Mouse (Mus musculus) cerebellum, adult 2 months (tissue): Measurements from ENCODE around the gene Sf3b5. TPM values are rescaled to one million over a fixed set of nuclear protein-coding genes. Genes with fewer than 3 reads are reported as not detected.
A peak's percentile ranks its signal among the peaks of the same experiment; 100 is the strongest.

Experiments used
- DNase-seq, 2 experiments: peaks; one replicate each; pipeline ENCODE4 v3.0.0; 2021
- H3K27ac ChIP-seq: fragments of 200-500 bp; 2 replicates; pipeline ENCODE4 v1.5.1; 2012; ENCODE audit warnings: low read length, control low read depth, inconsistent platforms; ENCODE audit not compliant: insufficient read depth
- H3K27me3 ChIP-seq: fragments of 200-500 bp; 2 replicates; pipeline ENCODE4 v1.6.1; 2012; ENCODE audit warnings: inconsistent platforms, mild to moderate bottlenecking, low read length, moderate library complexity; ENCODE audit not compliant: control insufficient read depth, insufficient read depth
- H3K4me1 ChIP-seq: fragments of 200-500 bp; 2 replicates; pipeline ENCODE4 v1.6.1; 2011; ENCODE audit warnings: low read length; ENCODE audit not compliant: control insufficient read depth, insufficient read depth
- H3K4me3 ChIP-seq: fragments of 200-500 bp; replicated peaks from 2 replicates; pipeline ENCODE3; 2011; ENCODE audit warnings: mild to moderate bottlenecking, low read depth, low read length, control low read depth; ENCODE audit not compliant: insufficient read depth
- CTCF ChIP-seq: fragments of 200-500 bp; IDR thresholded peaks from 2 replicates; pipeline ENCODE4 v1.5.1; 2011; ENCODE audit warnings: low read depth, mild to moderate bottlenecking, control low read depth, low read length, moderate library complexity, borderline replicate concordance; ENCODE audit not compliant: insufficient read depth
- POLR2A ChIP-seq: fragments of 200-500 bp; IDR thresholded peaks from 2 replicates; pipeline ENCODE4 v1.6.1; 2011; ENCODE audit warnings: low read length, control low read depth, borderline replicate concordance; ENCODE audit not compliant: insufficient read depth
- WGBS: fragments of 180-500 bp; shearing (Covaris S2); methylation state at CpG from one replicate; pipeline ENCODE4 v1.1.7; 2018; 5-methylcytosine and 5-hydroxymethylcytosine counted together
- polyA plus RNA-seq: library from polyadenylated mRNA; depleted of rRNA; stranded (reverse); fragments of >200 nt; gene quantifications from 2 replicates; pipeline ENCODE4 v1.2.3, GENCODE M21; 2012; rRNA removed

Sf3b5 gene
- 19.1 and 21.2 TPM in 2 replicates for polyA plus RNA-seq

- Histone ChIP-seq H3K27ac (no peak within 1 kb of the TSS), H3K27me3 (no peaks in the 10 kb centered on the region), H3K4me3 (no peak within 1 kb of the TSS), H3K4me1 (peaks cover 3% of the 10 kb centered on the region; the same call in 1 of the 2 replicates)
- 87% methylated on average over 3 of the region's 3 CpGs for WGBS
- no peak for DNase-seq
- TF ChIP-seq POLR2A (no peak), CTCF (no peak)
Measured at GRCm38 (mm10) chr10:13005043-13005442, at the start of gene Sf3b5. Sf3b5 (plus strand) TSS chr10:13005343.

GRCm38 (mm10) chr10:12955831-12956230 is 49.3 kb upstream of the Sf3b5 start:
- no peak overlapping the region for H3K27ac ChIP-seq
- no peak overlapping the region for H3K4me3 ChIP-seq
- WGBS: 52% methylated on average over 1 of the region's 1 CpGs
- no peak for DNase-seq
- H3K27me3 ChIP-seq: no peaks in the 10 kb centered on the region
- H3K4me1 ChIP-seq: no peaks in the 10 kb centered on the region
- TF ChIP-seq CTCF: no peak
- TF ChIP-seq POLR2A: no peak

GRCm38 (mm10) chr10:12957271-12957670 is 47.9 kb upstream of the Sf3b5 start:
- TF ChIP-seq POLR2A (no peak), CTCF (no peak)
- DNase-seq: no peak
- Histone ChIP-seq H3K4me1 (no peaks in the 10 kb centered on the region), H3K27ac (no peak overlapping the region), H3K27me3 (no peaks in the 10 kb centered on the region), H3K4me3 (no peak overlapping the region)
- 83% methylated on average over 4 of the region's 4 CpGs for WGBS

GRCm38 (mm10) chr10:12961546-12961945 is 43.6 kb upstream of the Sf3b5 start:
- Histone ChIP-seq H3K4me3 (no peak overlapping the region), H3K4me1 (no peaks in the 10 kb centered on the region), H3K27ac (no peak overlapping the region), H3K27me3 (no peaks in the 10 kb centered on the region)
- 91% methylated on average over 8 of the region's 8 CpGs for WGBS
- DNase-seq: no peak
- TF ChIP-seq CTCF (no peak), POLR2A (no peak)

GRCm38 (mm10) chr10:12962238-12962637 is 42.9 kb upstream of the Sf3b5 start:
- TF ChIP-seq POLR2A: no peak
- no peak for TF ChIP-seq CTCF
- H3K4me3 ChIP-seq: no peak overlapping the region
- H3K27me3 ChIP-seq: no peaks in the 10 kb centered on the region
- H3K27ac ChIP-seq: no peak overlapping the region
- no peak for DNase-seq
- no peaks in the 10 kb centered on the region for H3K4me1 ChIP-seq

- TF ChIP-seq CTCF (no peak), POLR2A (no peak)
- DNase-seq: peak in 1 of 2 experiments; percentile 18
- H3K27ac ChIP-seq: no peak overlapping the region
- 14% methylated on average over 29 of the region's 29 CpGs for WGBS
- no peaks in the 10 kb centered on the region for H3K4me1 ChIP-seq
- peak overlapping the region; percentile 63 for H3K4me3 ChIP-seq
- no peaks in the 10 kb centered on the region for H3K27me3 ChIP-seq
Measured at GRCm38 (mm10) chr10:12963362-12964147, 41.6 kb upstream of the Sf3b5 start.

GRCm38 (mm10) chr10:12964151-12965075 is 40.7 kb upstream of the Sf3b5 start, which contains the start of gene Stx11:
Stx11 (minus strand) TSS chr10:12964298.
- no peaks in the 10 kb centered on the region for H3K27me3 ChIP-seq
- no peak for TF ChIP-seq CTCF
- TF ChIP-seq POLR2A: no peak
- H3K27ac ChIP-seq: no peak within 1 kb of the TSS
- DNase-seq: peak; percentile 18 to 23
- peak within 1 kb of the TSS; percentile 63 for H3K4me3 ChIP-seq
- WGBS: 6% methylated on average over 56 of the region's 56 CpGs
- no peaks in the 10 kb centered on the region for H3K4me1 ChIP-seq
